Mouse (Mus musculus): Measurements from ENCODE around the gene Med12l. TPM values are rescaled to one million over a fixed set of nuclear protein-coding genes. Genes with fewer than 3 reads are reported as not detected.
"Not testable (repeated sequence)": the region's sequence is repeated elsewhere in the genome, so short reads cannot be mapped to it uniquely, and the experiment has no call there.

The Med12l gene
- total RNA-seq, 4 experiments from 2014 or later, result 6.1 to 9.3 (median 6.6) TPM

DNA sequence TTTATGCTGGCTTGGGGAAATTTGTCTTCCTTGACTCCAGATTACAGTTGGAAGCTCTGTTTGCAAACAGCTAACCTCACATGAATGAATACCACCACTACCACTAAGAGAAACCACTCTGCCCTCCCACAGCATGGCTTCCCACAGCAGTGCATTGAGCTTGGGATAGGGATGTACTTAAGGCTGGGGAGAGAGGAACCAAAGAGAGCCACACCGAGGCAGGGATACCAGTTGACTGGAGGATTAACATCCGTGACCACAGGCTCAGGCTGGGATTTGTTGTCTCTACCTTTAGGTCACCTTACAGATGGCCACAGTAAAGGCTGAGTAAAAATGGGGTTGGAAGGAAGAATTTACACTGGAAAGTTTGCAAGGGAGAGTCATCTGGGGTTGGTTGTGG, 16.6 kb downstream of the Med12l start:
- no peak for DNase-seq (ENCODE audit: low spot score)

DNA sequence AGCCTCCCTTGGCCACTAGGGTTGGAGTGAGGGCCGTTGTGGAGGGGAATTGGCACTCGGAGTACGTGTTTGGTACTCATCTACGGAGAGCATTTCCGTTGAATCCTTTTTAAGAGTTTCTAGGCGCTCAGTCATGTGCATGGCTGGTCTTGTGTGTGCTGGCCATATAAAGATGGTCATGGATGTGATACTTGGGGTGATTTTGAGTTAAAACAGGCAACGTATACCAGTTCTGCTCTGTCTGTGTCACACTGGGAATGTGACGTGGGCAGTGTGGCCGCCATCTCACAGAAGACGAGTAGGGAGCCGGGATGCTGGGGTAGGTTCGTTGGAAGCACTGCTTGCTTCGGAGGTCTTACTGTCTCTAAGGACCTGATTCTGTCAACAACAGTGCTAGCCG, 17.3 kb downstream of the Med12l start:
- DNase-seq (ENCODE audit: low spot score), result no peak

DNA sequence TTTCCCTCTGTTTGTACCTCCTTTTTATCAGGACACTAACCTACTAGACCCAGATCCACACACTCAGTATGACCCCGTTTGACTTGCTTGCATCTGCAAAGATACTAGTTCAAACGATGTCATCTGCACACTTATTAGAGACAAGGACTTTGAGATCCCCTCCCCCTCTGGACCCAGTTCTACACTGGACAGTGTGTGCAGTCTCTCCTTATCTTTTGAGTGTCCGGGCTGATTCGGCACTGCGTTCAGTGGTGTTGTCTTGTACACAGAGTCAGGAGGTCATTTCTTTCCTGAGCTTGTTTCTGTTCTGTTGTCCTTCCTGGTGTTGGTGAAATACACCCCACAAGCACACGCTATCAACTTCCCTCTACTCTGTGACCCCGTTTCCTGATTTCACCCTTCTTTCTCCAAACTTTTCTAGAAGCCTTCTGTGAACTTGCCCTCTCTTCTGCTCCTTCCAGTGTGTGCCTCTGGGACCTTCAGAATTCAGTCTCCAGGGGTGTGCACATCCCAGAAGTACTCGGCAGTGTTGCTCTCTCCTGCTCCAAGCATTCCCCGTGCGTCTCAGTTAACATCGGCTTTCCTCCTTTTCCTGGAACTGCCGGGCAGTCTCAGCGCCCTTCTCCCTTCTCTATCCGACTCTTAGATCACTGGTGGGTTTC, 19.0 kb downstream of the Med12l start:
- DNase-seq (ENCODE audit: low spot score), result no peak

DNA sequence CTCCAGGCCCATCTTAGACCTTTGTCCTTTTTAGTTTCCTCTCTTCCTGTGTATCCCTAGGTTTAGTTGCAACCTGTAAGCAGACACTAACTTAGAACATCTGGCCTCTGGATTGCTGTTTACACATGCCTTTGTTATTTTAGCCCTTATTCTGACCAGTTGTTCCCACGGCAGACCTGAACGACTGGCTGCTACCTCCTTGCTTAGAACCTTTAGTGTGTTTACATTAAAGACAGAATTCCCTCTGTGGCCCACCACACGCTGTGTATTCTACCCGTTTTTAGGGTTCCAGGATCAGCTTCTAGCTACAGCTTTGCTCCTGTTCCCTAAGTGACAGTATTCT, 19.5 kb downstream of the Med12l start:
- DNase-seq (ENCODE audit: low spot score), result no peak

DNA sequence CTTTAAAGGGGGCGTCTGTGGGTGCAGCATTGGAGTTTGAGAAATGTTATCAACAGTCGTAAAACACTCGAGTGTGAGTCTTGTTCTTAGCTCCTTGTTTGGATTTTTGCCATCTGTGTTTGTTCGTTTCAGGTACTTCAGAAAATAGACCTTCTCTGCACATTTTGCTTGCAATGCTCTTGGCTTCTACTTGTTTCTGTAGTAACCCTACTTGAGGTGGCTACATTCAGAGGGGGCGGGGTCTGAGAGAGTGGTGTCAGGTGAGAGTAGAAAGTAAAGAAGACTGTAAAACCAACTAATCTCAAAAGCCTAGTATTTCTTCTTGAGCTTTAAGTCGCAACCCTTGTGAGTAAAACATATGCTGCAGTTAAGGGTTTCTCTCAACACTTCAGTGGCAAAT, 23.1 kb downstream of the Med12l start:
- no peak for DNase-seq (ENCODE audit: low spot score)

DNA sequence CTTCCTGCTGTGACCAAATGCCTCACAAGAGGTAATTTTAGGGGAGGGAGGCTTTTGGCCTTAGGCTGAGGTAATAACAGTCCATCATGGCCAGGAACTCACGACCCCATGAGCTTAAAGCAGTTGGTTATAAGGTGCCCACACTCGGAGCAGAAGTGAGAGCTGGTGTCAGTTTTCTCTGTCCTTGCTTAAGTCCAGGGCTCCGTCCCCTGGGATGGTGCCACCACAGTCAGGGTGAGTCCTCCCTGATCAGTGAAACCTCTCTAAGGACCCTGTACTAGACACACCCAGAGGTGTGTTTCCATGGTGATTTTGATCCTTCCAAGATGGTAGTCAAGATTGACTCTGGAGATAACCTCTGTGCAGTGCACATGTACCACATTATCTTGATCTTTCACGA, 25.4 kb downstream of the Med12l start:
- DNase-seq (ENCODE audit: low spot score), result no peak

DNA sequence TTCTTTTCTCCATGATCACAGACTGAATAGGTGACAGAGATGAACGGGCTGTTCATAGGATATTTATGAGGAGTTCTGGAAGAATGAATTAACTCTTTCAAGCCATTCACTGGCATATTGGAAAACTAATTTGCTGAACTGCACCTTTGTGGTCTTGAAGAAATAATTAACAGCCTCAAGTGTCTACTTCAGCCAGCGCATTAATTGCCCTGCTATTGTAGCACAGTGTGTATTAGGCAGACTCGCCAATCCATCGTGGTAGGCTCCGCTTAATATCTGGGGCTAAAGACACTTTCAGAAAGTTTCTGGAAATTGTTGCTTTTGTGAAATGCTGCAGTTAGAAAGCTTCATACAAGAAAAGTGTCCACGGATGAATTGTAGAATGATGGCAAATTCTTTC, 35.9 kb downstream of the Med12l start:
- no peak for DNase-seq (ENCODE audit: low spot score)

DNA sequence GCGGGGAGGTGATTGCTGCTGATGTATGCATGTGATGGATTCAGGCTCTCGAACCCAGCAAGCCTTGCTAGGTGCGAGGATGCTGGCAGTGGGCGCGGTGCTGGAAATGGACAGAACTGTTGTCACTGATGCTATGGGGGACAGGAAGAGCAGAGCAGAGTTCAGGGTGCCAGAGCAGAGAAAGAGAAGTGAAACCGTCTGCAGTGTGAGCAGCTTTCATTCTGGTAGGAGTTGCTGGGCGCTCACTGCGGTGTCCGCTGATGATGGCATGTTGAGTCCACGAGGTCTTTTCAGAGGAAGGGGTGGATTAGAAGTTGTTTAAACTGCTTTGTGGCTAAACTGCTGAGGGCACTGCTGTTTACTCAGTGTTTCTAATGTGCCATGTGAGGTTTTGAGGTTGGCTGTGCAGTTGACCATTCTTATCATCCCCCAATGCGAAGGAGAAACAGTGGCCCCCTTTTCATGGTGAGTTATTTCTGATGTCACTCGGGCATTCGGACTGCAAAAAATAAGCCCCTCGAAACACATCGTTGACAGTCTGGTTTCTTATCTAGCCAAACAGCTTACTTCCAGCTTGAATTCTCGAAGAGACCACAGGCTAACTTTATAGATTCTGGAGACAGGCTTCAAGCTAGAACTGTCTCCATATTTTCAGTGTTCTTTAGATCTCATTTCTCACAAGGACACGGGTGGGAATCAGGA, 49.4 kb downstream of the Med12l start:
- no peak for DNase-seq (ENCODE audit: low spot score)

DNA sequence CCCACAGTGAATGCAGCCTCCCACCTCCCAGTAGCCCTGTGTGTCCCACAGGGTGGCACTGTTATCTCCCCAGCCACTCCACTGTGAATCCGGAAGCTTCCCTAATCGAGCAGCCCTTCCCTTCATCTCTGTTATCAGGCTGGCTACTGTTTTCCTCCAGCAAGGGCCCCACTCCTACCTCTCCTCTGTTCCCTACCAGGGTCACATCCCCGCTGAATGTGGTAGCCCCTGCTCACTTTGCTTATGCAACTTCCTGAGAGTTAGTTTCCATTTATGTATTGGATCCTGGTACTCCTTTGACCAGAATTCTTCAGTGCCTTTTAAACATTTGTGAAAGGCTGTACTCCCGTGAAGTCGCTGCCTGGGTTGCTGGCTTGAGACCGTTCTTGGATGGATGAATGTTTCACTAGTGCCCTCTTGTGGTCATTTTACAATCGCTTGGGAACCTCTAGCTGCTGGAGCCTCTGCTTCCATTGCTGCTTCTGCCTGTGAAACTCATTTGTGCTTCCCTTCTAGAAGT, 53.5 kb downstream of the Med12l start:
- peak; percentile 76 for DNase-seq (ENCODE audit: low spot score)

DNA sequence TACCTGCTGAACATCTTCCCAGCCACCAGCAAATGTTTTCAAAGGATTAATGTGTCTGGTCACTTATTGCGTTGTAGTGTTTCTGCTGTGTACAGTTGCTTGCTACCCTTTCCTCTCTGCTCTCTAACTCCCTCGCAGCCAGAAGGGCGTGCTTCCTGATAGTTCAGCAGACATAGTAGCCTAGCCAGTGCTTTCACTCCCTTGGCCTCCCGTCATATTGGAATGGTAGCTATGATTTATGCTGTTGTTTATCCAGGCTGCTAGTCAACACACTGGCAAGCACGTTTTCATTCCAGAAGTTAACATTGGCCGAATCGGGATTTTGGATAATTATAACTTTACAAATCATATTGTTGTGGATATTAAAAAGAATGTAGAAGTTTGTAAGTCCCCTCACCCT, 54.5 kb downstream of the Med12l start:
- DNase-seq (ENCODE audit: low spot score), result no peak

DNA sequence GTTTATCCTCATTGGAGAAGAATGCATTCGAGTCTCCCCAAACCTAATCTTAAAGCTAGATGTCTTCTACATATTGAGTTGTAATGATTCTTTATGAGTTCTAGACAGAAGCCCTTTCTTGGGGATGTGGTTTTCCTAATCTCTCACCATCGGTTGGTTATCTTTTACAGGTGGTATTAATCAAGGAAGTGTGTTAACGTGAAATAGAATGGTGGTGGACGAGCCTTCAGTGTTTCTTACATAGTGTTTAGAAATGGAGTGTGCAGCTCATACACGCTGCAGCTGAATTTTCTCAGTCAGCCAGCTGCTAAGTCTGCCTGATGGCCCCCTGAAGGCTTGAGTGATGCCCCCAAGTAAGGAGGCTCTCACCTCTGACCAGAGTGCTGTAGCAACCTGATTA, 56.5 kb downstream of the Med12l start:
- no peak for DNase-seq (ENCODE audit: low spot score)

DNA sequence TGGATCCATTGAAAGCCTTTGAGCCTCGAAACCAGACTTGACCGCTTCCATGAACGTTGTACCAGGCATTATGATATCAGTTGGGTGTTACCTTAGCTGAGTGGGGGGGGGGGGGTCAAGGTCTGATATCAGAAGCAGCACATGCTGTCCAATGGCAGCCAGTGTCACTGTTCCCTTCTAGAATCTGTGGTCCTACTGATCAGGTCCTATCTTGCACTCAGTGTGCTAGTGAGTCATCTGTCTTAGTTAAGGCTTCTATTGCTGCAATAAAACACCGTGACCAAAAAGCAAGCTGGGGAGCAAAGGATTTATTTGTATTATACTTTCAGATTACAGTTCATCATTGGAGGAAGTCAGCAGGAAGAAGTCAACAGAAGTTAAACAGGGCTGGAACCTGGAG, 57.8 kb downstream of the Med12l start:
- no peak for DNase-seq (ENCODE audit: low spot score)

DNA sequence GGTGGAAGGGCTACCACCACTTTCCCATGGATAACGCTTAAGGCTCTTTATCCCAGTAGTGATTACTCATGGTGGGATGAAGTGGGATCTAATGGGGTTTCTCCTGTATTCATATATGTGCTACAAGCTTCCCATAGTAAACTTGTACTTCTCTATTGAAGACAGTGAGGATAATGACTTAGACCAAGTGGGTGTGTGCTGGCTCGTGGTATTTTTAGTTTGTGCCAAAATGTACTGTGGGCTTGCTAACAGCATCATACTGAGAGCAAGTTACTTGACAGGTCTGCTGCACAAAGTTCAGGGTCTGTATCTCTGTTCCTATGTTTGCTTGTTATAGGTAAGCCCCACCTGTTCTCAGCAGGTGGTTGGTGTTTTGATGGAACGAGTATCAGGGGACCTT, 60.3 kb downstream of the Med12l start:
- DNase-seq (ENCODE audit: low spot score), result no peak

DNA sequence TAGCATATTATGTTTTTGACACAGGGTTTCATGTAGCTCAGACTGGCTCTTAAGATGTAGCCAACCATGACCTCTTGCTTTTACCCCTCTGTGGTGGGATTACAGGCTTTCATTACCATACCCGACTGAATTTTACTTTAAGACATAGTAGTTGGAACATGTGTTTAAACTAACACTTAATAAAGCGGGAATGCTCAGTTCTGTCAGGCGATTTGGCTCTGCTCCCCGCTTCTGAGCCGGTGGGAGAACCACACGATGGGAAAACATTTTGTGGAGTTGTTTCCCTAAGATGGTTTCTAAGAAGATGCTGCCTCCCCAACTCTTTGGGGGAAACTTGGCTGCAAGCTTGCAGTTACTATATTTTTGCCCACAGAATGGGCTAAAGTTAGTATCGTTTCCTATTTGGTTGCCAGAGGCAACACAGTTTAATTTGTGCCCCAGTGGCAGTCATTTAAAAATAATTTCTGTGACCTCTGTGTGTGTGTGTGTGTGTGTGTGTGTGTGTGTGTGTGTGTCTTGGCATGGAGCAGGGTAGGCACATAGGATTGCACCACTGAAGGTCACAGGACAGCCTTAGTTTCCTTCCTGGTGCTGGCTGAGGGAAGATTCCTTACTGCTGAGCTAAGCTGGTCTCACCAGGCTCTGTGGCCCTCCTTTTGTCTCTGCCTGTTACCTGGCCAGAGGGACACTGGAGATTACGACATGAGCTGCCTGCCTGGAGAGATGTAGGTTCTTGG, 61.1 kb downstream of the Med12l start:
- peak; percentile 7 for DNase-seq (ENCODE audit: low spot score)

DNA sequence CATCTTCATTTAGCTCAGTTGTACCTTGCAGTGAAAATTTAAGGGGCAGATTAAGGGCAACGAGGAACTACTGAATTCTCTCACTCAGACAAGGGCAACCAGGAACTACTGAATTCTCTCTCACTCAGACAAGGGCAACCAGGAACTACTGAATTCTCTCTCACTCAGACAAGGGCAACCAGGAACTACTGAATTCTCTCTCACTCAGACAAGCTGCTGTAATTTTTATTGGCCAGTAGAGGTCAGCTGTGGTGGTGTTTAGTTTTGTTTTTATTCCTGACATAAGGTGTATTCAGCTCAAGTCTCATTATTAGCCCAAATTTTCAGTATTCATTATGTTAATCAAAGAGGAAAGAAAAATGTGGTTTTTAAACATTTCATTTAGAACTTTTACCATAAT, 63.4 kb downstream of the Med12l start:
- not testable (repeated sequence) for DNase-seq (ENCODE audit: low spot score)

DNA sequence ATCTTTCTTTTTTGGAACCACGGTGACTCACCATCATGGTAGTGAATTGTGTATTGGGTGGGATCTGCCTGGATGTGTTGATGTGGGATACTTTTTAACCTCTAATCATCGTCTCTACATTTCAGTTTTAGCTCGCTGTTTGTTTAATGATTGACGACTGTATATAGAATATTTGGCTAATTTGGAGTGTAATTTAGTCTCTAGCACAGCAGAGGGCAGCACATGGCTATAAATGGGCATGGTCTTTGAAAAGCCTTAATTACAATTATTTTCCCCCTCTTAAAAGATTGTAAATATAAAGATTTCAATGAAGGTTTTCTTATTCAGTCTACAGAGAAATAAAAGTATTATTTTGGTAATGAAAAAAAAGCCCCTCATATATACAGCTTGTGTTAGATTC, 71.7 kb downstream of the Med12l start:
- no peak for DNase-seq (ENCODE audit: low spot score)

DNA sequence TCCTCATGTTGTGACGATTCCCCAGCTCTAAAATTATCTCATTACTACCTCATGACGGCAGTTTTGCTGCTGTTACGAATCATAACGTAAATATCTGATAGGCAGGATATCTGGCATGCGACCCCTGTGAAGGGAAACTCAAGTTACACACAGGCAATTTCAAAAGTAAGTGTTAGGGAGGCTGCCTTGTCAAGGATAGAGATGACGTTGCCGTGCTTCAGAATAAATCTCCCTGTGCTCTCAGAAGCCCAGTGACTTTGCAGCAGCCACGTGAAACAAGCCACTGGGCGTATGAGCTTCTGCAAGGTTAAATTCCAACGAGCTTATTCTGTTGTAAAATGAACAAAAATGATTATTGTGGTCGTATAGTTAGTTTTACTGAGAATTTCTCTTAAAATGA, 73.0 kb downstream of the Med12l start:
- DNase-seq (ENCODE audit: low spot score), result no peak

DNA sequence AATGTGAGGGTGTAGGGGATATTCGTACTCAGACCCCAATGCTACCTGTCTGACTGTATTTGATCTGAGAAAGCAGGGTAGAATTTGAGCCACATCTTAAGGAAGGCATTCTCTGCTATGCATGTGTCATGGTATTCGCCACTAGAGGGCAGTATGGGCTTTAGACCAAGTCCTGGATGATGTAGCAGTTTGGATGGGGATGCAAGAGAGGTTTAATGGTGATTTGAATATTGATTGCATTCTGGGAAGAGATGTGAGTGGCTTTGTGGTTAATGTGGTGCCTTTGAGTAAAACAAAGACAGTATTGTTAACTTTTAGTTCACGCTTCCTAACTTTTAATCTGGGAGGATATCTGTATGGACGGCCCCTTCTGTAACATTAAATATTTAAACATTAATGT, 73.7 kb downstream of the Med12l start:
- DNase-seq (ENCODE audit: low spot score), result peak; percentile 29

DNA sequence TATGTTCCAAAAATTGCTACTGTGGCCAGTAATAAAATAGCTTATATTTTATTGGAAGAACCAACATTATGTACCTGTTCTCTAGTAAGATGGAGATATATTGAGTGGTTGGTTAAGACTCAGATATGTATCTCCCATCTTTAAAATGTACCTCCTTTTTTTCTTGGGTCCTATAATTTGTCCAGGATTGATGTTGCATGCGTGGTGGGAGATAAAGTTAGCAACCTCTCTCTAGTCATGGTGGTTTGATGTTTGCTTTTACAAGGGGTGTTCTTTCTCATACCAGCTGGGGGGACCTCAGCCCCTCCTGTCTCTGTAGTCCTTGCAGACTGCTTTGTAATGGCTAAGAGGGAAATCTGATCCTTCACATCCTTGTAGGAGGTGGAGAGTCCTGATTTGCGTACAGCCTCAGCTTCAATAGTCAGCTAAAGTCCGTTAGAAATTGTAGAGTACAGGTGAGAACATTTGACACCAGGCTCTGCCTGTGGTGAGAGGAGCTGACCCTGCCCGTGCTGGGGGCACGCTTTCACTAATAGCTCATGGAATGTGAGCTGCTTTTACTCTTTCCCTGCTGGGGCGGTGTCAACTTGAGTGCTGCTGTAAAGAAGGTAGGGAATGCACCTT, 74.8 kb downstream of the Med12l start:
- DNase-seq (ENCODE audit: low spot score), result no peak

DNA sequence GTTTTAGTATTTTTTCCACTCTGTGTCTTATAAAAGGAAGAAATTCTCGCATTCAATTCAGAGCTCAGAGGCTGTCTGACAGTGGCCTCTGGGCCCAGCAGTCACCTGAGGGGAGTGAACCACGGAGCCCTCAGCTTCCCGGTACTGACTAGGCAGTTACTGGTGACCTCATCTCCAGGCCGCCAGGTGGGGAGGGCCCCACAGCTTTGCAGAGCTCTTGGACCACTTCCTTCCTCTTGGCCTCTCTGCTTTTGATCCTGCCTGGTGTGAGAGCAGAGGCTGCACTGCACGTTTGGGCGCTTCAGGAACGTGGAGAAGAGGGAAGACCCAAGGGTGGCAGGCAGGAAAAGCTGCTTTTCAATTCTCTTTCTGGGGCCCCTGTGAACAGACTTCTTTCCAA, 75.3 kb downstream of the Med12l start:
- no peak for DNase-seq (ENCODE audit: low spot score)

DNA sequence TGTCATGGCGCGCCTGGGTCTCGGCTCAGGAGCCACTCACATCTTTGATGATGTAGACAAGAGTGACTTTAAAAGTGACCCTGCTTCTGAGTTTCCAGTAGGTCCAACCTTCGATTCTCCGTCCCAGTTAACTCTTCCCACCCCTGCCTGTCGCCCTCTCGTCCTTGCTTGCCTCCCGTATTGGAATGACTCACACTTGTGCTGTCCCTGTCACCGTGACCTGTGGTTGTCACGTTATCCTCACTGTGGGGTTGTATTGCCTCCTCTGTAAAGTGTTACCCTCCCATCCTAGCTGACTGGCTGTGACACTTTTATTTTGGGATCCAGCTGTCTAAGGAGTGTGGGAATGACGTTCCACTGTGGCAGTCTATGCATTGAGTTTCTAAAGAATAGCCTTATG, 87.1 kb downstream of the Med12l start:
- no peak for DNase-seq (ENCODE audit: low spot score)

DNA sequence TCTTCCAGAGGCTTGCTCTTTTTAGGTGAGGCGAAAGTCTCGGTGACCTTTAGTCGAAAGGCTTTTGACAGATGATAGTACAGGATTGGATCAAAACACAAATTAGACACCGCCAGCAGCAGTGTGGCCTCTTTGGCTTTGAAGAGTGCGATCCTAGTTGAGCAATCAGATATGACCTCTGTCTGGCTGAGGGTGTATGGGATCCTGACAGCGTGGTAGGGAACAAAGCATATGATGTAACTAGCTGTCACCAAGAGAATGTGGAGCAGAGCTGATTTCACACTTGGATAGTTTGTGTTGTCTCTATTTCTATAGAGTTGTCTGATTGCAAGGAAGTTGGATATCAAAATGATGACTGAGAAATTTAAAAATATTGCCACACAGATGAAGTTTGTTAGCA, 91.8 kb downstream of the Med12l start:
- DNase-seq (ENCODE audit: low spot score), result no peak

Data from heart, adult 8-10 months (tissue).